Mouse (Mus musculus): ENCODE measurements around the gene Prg2. TPM values are rescaled to one million over a fixed set of nuclear protein-coding genes. Genes with fewer than 3 reads are reported as not detected.

The Prg2 gene
- polyA plus RNA-seq, 1 experiment from 2014 or later: not detected

- Histone ChIP-seq H3K27me3 (replicated peaks; ENCODE audit: control insufficient read depth, insufficient read depth, low read length) (no peaks in the 10 kb centered on the region), H3K4me2 (replicated peaks; ENCODE audit: low read depth) (no peak overlapping the region), H3K4me3 (ENCODE audit: low read depth, low read length) (no peak overlapping the region), H3K27ac (ENCODE audit: low read depth, low read length) (no peak overlapping the region), H3K9me3 (ENCODE audit: control insufficient read depth) (no peaks in the 10 kb centered on the region), H3K9ac (ENCODE audit: low read depth, low read length) (no peak overlapping the region), H3K4me1 (replicated peaks; ENCODE audit: control insufficient read depth, insufficient read depth, low read length) (peaks cover 13% of the 10 kb centered on the region), H3K36me3 (ENCODE audit: control insufficient read depth, insufficient read depth) (no peaks in the 10 kb centered on the region)
- no peak for TF ChIP-seq CTCF (IDR thresholded peaks at IDR 0.05; ENCODE audit: low read depth)
- ATAC-seq: no peak
- 80% methylated on average over 14 of the region's 14 CpGs for WGBS
Measured at GRCm38 (mm10) chr2:85012679-85013078, 32.4 kb downstream of the Prg2 start.

DNA sequence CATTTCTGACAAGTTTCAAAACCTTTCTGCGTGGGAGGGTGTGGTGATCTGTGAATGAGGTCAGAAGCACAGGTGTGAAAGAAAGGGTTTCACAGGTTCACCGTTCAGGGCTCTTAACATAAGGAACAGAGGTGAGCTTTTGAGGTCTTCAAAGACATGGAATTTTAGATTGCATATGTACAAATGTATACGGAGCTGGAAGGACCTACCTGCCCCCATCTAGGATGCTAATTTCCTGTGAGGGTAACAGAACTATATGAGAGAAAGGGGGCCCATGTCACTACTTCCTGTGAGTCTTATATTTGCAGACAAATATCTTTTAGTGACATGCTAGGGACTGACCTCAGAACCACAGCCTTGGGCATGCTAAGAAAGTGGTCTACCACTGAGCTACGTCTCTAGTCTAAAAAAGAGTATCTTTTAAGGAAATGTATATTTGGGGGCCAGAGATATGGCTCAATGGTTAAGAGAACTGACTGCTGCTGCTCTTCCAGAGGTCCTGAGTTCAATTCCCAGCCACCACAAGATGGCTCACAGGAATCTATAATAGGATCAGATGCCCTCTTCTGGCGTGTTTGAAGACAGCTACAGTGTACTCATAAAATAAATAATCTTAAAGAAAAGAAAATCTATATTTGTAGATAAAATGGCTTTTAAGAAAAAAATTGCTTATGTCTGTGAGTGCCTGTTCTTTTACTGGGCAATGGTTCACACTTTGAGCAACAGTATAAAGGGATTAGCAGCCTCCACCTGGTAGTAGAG lies 33.7 kb downstream of the Prg2 start:
- Histone ChIP-seq H3K4me2 (replicated peaks; ENCODE audit: low read depth) (no peak overlapping the region), H3K9me3 (ENCODE audit: control insufficient read depth) (no peaks in the 10 kb centered on the region), H3K27me3 (replicated peaks; ENCODE audit: control insufficient read depth, insufficient read depth, low read length) (no peaks in the 10 kb centered on the region), H3K9ac (ENCODE audit: low read depth, low read length) (no peak overlapping the region), H3K4me1 (replicated peaks; ENCODE audit: control insufficient read depth, insufficient read depth, low read length) (peaks cover 13% of the 10 kb centered on the region), H3K4me3 (ENCODE audit: low read depth, low read length) (no peak overlapping the region), H3K36me3 (ENCODE audit: control insufficient read depth, insufficient read depth) (no peaks in the 10 kb centered on the region), H3K27ac (ENCODE audit: low read depth, low read length) (no peak overlapping the region)
- peak; percentile 24; the same call in 1 of the 2 replicates for TF ChIP-seq CTCF (IDR thresholded peaks at IDR 0.05; ENCODE audit: low read depth)
- WGBS: 67% methylated on average over 5 of the region's 5 CpGs
- ATAC-seq: no peak

DNA sequence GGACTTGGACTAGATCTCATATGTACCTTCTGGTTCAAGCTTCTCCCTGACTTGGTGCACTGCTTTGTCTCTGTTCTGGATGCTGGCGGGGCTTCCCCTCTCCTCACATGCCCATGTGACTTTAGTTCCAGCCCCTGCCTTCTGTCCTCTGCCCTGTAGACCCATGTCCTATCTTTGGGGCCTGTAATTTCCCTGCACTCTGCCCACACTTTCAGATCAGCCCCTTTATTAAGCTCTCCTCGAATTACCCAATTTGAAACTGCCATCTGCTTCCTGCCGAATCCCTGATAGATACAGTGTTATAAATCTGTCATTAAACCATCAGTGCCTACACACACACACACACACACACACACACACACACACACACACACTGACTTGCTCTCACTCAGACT lies 34.3 kb downstream of the Prg2 start:
- WGBS: 24% methylated on average over 3 of the region's 3 CpGs
- Histone ChIP-seq H3K9ac (ENCODE audit: low read depth, low read length) (no peak overlapping the region), H3K4me3 (ENCODE audit: low read depth, low read length) (no peak overlapping the region), H3K4me2 (replicated peaks; ENCODE audit: low read depth) (no peak overlapping the region), H3K4me1 (replicated peaks; ENCODE audit: control insufficient read depth, insufficient read depth, low read length) (peaks cover 11% of the 10 kb centered on the region), H3K36me3 (ENCODE audit: control insufficient read depth, insufficient read depth) (no peaks in the 10 kb centered on the region), H3K9me3 (ENCODE audit: control insufficient read depth) (no peaks in the 10 kb centered on the region), H3K27ac (ENCODE audit: low read depth, low read length) (no peak overlapping the region), H3K27me3 (replicated peaks; ENCODE audit: control insufficient read depth, insufficient read depth, low read length) (no peaks in the 10 kb centered on the region)
- TF ChIP-seq CTCF (IDR thresholded peaks at IDR 0.05; ENCODE audit: low read depth): no peak
- no peak for ATAC-seq

GRCm38 (mm10) chr2:85022043-85022442 lies 41.8 kb downstream of the Prg2 start:
- H3K4me3 ChIP-seq (ENCODE audit: low read depth, low read length): no peak overlapping the region

GRCm38 (mm10) chr2:85026178-85026577 lies 45.9 kb downstream of the Prg2 start:
- WGBS: 81% methylated on average over 3 of the region's 3 CpGs
- no peak for ATAC-seq
- Histone ChIP-seq H3K4me3 (ENCODE audit: low read depth, low read length) (no peak overlapping the region), H3K9ac (ENCODE audit: low read depth, low read length) (no peak overlapping the region), H3K9me3 (ENCODE audit: control insufficient read depth) (no peaks in the 10 kb centered on the region), H3K27me3 (replicated peaks; ENCODE audit: control insufficient read depth, insufficient read depth, low read length) (no peaks in the 10 kb centered on the region), H3K27ac (ENCODE audit: low read depth, low read length) (no peak overlapping the region), H3K4me1 (replicated peaks; ENCODE audit: control insufficient read depth, insufficient read depth, low read length) (no peaks in the 10 kb centered on the region), H3K36me3 (ENCODE audit: control insufficient read depth, insufficient read depth) (no peaks in the 10 kb centered on the region), H3K4me2 (replicated peaks; ENCODE audit: low read depth) (no peak overlapping the region)
- TF ChIP-seq CTCF (IDR thresholded peaks at IDR 0.05; ENCODE audit: low read depth): no peak

More at GRCm38 (mm10) chr2:85022043-85022442, 41.8 kb downstream of the Prg2 start:
- Histone ChIP-seq H3K4me1 (replicated peaks; ENCODE audit: control insufficient read depth, insufficient read depth, low read length) (no peaks in the 10 kb centered on the region), H3K9ac (ENCODE audit: low read depth, low read length) (no peak overlapping the region), H3K27ac (ENCODE audit: low read depth, low read length) (no peak overlapping the region), H3K9me3 (ENCODE audit: control insufficient read depth) (no peaks in the 10 kb centered on the region), H3K36me3 (ENCODE audit: control insufficient read depth, insufficient read depth) (no peaks in the 10 kb centered on the region), H3K4me2 (replicated peaks; ENCODE audit: low read depth) (no peak overlapping the region), H3K27me3 (replicated peaks; ENCODE audit: control insufficient read depth, insufficient read depth, low read length) (no peaks in the 10 kb centered on the region)
- TF ChIP-seq CTCF (IDR thresholded peaks at IDR 0.05; ENCODE audit: low read depth): peak; percentile 87
- ATAC-seq: peak; percentile 10; the same call in 1 of the 2 replicates
- WGBS: 18% methylated on average over 4 of the region's 4 CpGs

DNA sequence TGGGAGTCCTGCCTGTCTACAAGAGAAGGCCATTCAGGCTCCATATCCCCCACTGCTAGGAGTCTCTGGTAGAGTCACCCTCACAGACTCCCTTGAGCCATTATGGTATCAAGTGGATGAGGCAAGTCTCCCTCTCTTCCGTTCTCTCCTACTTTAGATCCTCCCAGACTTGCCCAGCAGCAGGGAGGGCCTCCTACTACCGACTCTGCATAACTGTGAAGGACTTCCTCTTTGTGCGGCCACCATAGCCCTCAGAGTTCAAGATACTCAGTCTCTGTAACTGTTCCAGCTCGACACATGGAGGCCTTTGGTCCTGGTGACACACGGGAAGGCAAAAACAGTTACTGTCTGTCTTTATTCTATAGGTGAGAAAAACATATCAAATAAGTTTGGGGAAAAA lies 47.0 kb downstream of the Prg2 start:
- Histone ChIP-seq H3K36me3 (ENCODE audit: control insufficient read depth, insufficient read depth) (no peaks in the 10 kb centered on the region), H3K4me2 (replicated peaks; ENCODE audit: low read depth) (no peak overlapping the region), H3K9me3 (ENCODE audit: control insufficient read depth) (no peaks in the 10 kb centered on the region), H3K27me3 (replicated peaks; ENCODE audit: control insufficient read depth, insufficient read depth, low read length) (no peaks in the 10 kb centered on the region), H3K4me3 (ENCODE audit: low read depth, low read length) (no peak overlapping the region), H3K27ac (ENCODE audit: low read depth, low read length) (no peak overlapping the region), H3K4me1 (replicated peaks; ENCODE audit: control insufficient read depth, insufficient read depth, low read length) (no peaks in the 10 kb centered on the region), H3K9ac (ENCODE audit: low read depth, low read length) (no peak overlapping the region)
- no peak for ATAC-seq
- no peak for TF ChIP-seq CTCF (IDR thresholded peaks at IDR 0.05; ENCODE audit: low read depth)
- 65% methylated on average over 5 of the region's 5 CpGs for WGBS
